Mouse (Mus musculus): Measurements from ENCODE around the gene Lrrc74b. TPM values are rescaled to one million over a fixed set of nuclear protein-coding genes. Genes with fewer than 3 reads are reported as not detected.

The Lrrc74b gene
- total RNA-seq, 2 experiments from 2014 or later: 1.7 to 2.4 TPM

DNA sequence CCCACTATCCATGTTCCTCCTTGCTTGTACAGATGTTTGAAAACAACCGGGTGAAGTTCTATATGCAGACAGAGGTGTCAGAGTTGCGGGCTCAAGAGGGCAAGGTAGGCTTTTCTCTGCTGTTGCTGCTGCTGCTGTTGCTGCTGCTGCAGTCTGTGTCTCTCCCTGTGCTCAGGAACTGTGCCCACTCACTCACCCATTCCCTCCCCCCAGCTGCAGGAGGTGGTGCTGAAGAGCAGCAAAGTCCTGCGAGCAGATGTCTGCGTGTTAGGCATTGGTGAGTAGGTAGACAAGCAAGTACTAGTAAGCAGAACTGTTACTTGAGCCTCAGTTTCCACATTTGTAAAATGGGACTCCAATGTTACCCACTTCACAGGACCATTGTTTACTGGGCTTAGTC is 58.4 kb downstream of the Lrrc74b start:
- DNase-seq (ENCODE audit: low spot score in 2 of 2): no peak

DNA sequence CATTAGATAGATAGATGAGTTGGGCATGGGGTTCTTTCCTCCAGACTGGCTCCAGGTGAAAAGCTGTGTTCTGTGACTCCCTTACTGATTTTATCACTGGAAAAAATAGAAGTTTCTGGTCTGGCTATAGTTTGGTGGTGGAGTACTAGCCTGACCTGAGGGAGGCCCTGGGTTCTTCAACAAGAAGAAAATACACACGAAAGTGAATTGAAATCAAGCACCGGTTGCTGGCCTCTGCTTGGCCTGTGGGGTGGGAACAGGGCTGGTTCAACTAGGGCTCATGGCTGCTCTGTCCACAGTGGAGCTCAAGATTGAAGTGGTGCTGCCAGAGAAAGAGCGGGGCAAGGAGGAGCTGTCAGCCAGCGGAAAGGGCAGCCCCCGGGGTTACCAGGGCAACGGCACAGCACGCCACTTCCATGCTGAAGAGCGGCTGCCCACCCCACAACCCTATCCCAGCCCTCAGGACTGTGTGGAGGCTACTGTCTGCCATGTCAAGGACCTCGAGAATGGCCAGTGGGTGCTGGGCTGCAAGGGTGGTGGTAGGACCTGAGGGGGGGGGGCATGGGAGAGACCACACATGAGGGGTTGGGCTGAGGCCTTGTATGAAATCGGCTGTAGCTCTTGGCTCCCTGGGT is 61.7 kb downstream of the Lrrc74b start:
- peak in 1 of 2 experiments; percentile 52 for DNase-seq (ENCODE audit: low spot score in 2 of 2)

DNA sequence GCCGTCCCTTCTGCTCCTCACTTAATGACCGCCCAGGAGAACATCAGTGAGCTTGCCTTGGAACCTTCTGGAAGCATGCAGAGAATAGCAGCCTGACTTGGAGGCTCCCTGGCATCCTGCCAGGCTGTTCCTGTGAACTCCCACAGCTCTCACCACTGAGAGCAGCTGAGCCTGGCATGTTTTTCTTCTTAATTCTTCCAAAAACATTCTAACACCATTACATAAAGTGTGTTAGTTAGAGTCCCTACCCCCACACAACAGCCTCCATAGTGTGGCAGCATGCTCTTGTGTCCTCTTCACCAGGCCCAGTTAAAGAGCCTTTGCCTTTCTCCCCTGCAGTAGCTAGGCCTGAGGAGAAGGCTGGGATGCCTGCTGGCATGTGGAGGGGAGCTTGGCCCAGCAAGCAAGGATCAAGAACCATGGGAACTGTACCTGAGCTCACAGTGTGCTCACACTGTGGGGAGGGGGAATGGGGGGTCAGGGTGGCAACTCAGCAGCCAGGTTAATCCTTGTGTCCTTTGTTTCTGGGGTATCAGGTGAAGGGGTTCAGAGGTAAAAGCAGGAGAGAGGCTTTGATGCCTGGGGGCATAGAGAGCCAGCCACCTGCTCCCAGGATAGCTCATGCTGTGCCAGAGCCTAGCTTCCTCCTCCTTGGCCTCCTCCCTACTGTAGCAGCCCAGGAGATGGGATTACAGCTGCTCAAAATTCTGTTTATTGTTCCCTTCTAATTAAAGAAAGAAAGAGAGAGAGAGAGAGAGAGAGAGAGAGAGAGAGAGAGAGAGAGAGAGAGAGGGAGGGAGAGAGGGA is 64.3 kb downstream of the Lrrc74b start:
- peak; percentile 77 to 80 for DNase-seq (ENCODE audit: low spot score in 2 of 2)

Other genes with a start within 250 kb of the Lrrc74b start
- 1 to 10 TPM in 1 of 2 experiments, under 1 TPM in 1; 0.73 to 1.8 TPM for gene Serpind1, start 229.9 kb downstream of the Lrrc74b start, total RNA-seq (2021)
- gene Snap29, start 155.3 kb downstream of the Lrrc74b start, total RNA-seq (2021): 10 to 100 TPM; 30.8 to 31.9 TPM
- 100 to 1,000 TPM; 174 to 177 TPM for gene Pi4ka, start 154.9 kb downstream of the Lrrc74b start, total RNA-seq (2021)
- 10 to 100 TPM; 34.3 to 36.0 TPM for gene Crkl, start 109.3 kb downstream of the Lrrc74b start, total RNA-seq (2021)
- gene Aifm3, start 71.6 kb downstream of the Lrrc74b start, total RNA-seq (2021): 10 to 100 TPM; 36.4 to 39.9 TPM
- 100 to 1,000 TPM; 182 to 188 TPM for gene Lztr1, start 52.6 kb downstream of the Lrrc74b start, total RNA-seq (2021)
- 10 to 100 TPM; 33.1 to 38.2 TPM for gene Thap7, start 30.1 kb downstream of the Lrrc74b start, total RNA-seq (2021)
- 1 to 10 TPM in 1 of 2 experiments, under 1 TPM in 1; 0.58 to 1.1 TPM for gene P2rx6, start 638 bp upstream of the Lrrc74b start, total RNA-seq (2021)
- 10 to 100 TPM; 75.7 to 77.6 TPM for gene Slc7a4, start 22.0 kb upstream of the Lrrc74b start, total RNA-seq (2021)
- gene Smpd4, start 58.1 kb upstream of the Lrrc74b start, total RNA-seq (2021): 10 to 100 TPM; 39.7 to 46.6 TPM
- 10 to 100 TPM; 40.5 to 42.3 TPM for gene Ccdc74a, start 85.2 kb upstream of the Lrrc74b start, total RNA-seq (2021)
- gene Med15, start 171.6 kb upstream of the Lrrc74b start, total RNA-seq (2021): 10 to 100 TPM; 66.2 to 69.6 TPM
- 100 to 1,000 TPM; 108 TPM for gene Klhl22, start 198.4 kb upstream of the Lrrc74b start, total RNA-seq (2021)
- 1 to 10 TPM; 4.7 to 5.0 TPM for gene Scarf2, start 236.0 kb upstream of the Lrrc74b start, total RNA-seq (2021)